10 mouse cellular contexts compared by ENCODE assay signal in the genomic region with DNA sequence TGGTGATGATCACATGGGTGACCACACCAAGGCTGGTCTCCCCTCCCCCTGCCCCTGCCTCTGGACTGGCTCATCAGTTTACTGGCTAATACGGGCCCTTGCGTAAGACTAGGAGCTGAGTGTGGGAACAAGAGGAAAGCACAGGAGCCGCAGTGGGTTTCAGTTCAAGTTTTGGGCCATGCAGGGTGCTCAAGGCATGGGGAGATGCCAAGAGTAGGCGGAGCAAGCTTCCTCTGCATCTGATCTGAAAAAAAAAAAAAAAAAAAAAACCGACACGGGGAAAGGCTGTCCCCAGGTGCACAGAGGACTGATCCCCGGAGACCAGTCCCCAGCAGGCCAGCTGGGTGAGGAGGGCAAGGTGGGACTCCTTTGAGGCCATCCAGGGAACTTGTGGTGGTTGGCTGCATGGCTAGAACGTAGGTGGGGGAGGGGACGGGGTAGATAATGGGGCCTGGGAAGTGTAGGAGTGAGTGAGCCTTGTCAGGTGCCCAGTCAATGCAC.
DNase-seq lines count a peak whose midpoint lies in the region; ATAC-seq lines count a peak whose summit lies in the region.
"Had no signal": no experiment of that assay in that cellular context is flagged by ENCODE, and none has a peak within 500 bp of the region (broad histone marks: within the 10 kb centered on the region; RNA-seq: fewer than 3 reads in every experiment).

No protein-coding gene starts in this region.

- H3K4me1 ChIP-seq in heart, embryonic 16.5 days (ENCODE audit: control insufficient read depth, insufficient read depth, low read length): 0 out of 2 replicates have a peak, but pooled peaks cover 2% of the 10 kb centered on the region
- H3K4me1 ChIP-seq in midbrain, embryonic 10.5 days: no peaks in the 10 kb centered on the region

- H3K9ac ChIP-seq in heart, embryonic 16.5 days (ENCODE audit: low read length): no peak overlapping the region
- H3K9ac ChIP-seq: lung, embryonic 14.5 days had no signal

- H3K27me3 ChIP-seq in heart, embryonic 16.5 days (ENCODE audit: control insufficient read depth, insufficient read depth, low read length): no peaks in the 10 kb centered on the region
- H3K27me3 ChIP-seq in midbrain, embryonic 10.5 days (ENCODE audit: low read depth, poor library complexity, severe bottlenecking): no peaks in the 10 kb centered on the region

- H3K36me3 ChIP-seq in heart, embryonic 16.5 days (ENCODE audit: control insufficient read depth, insufficient read depth): no peaks in the 10 kb centered on the region
- no peaks in the 10 kb centered on the region for H3K36me3 ChIP-seq in midbrain, embryonic 10.5 days

- DNase-seq in adrenal gland, postnatal 36 days: peak; percentile 49 to 54
- no peak for DNase-seq in adrenal gland, postnatal 4 days (ENCODE audit: low spot score in 2 of 2)
- peak; percentile 45 to 55 for DNase-seq in B cell, adult 2 months
- DNase-seq in midbrain, embryonic 10.5 days (ENCODE audit: low spot score): no peak
- DNase-seq in urinary bladder, postnatal 25 days (ENCODE audit: low spot score): no peak
- DNase-seq in layer of hippocampus, postnatal 14 days (ENCODE audit: low spot score in 2 of 2): no peak
- DNase-seq: lung, embryonic 14.5 days had no signal

- H3K27ac ChIP-seq in heart, embryonic 16.5 days (ENCODE audit: low read length): peak overlapping the region; percentile 48; the same call in 1 of the 2 replicates
- H3K27ac ChIP-seq in midbrain, embryonic 10.5 days (replicated peaks): no peak overlapping the region

- no peak overlapping the region for H3K4me3 ChIP-seq in heart, embryonic 16.5 days (ENCODE audit: low read length)
- no peak overlapping the region for H3K4me3 ChIP-seq in midbrain, embryonic 10.5 days

- ATAC-seq in heart, embryonic 16.5 days (replicated peaks; ENCODE audit: extremely low read depth, insufficient read depth, low FRiP score): peak; percentile 41
- peak; percentile 73 for ATAC-seq in megakaryocyte, adult 5-6 weeks (ENCODE audit: poor library complexity, severe bottlenecking)
- ATAC-seq: intestine, embryonic 16.5 days had no signal

- H3K9me3 ChIP-seq in heart, embryonic 16.5 days (replicated peaks; ENCODE audit: control insufficient read depth, low read length): no peaks in the 10 kb centered on the region
- H3K9me3 ChIP-seq in midbrain, embryonic 10.5 days (replicated peaks): no peaks in the 10 kb centered on the region

- peak overlapping the region; percentile 18 for H3K4me2 ChIP-seq in heart, embryonic 16.5 days (ENCODE audit: low read depth, low read length)
- H3K4me2 ChIP-seq: lung, embryonic 14.5 days had no signal

- 40% methylated on average over 9 of the region's 9 CpGs for WGBS in heart, embryonic 16.5 days
- WGBS in midbrain, embryonic 10.5 days: 61% methylated on average over 9 of the region's 9 CpGs

Comparison
In these comparisons a context has a peak if more than half of its experiments do, and no peak if none do; other contexts are left out.
1. DNase-seq: peak in adrenal gland, postnatal 36 days (2 of 2) and B cell, adult 2 months (2 of 2); none in adrenal gland, postnatal 4 days (0 of 2), midbrain, embryonic 10.5 days (single experiment), urinary bladder, postnatal 25 days (single experiment) and layer of hippocampus, postnatal 14 days (0 of 2).